Mouse (Mus musculus) MEL-GATA-1-ER (cell line): ENCODE measurements at regions not wholly inside any gene's neighbourhood (a gene's known extent, or its start where the extent isn't known, plus 50 kb on each side); places are given as distances from the start of the nearest gene placed in this dataset.

ENCODE experiments used
- DNase-seq: peaks from one replicate; pipeline ENCODE4 v3.0.0-alpha.2; 2012; ENCODE audit warnings: low read depth; ENCODE audit errors: extremely low read depth

DNA sequence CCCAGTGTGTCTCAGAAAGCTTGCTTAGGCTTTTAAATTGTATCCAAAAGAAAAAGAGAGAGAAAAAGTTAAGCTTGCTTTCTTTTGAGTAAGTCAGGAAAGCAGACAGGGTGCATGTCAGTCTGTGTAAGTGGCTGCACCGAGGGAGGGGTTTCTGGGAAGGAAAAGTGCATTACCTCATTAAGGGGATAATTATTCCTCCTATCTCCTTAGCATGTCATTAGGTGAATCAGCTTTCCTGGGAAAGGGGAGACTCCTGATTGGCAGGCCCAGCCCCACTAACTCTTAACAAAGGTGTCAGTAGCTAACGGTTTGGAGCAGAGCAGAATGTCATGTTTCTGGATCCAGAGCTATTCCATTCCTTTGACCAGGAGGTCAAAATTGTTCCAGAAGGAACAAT is 411.3 kb downstream of the Klf5 start:
- DNase-seq: no peak

DNA sequence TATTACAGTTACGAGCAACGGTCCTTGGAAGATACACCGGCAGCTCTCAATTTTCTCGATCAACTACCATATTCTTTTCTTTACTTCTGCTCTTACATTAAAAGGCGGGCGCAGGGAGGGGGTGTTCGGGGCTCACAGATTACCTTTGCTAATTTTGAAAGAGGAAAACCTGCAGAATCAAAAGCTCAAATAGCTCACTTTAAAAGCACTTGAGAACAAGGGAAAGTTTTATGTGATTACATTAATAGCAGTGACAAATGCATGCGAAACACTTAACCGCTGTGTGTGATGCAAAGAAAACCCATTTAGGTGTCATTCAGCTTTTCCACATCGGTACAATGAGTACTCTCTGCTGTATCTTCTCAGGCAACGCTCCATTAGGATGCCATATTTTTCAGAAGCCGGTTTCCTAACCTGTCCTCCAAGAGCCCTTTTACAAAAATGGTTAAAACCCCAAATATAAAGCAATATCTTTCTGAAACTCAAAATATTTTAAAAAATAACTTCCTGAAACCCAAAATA is 412.2 kb downstream of the Klf5 start:
- DNase-seq: no peak

DNA sequence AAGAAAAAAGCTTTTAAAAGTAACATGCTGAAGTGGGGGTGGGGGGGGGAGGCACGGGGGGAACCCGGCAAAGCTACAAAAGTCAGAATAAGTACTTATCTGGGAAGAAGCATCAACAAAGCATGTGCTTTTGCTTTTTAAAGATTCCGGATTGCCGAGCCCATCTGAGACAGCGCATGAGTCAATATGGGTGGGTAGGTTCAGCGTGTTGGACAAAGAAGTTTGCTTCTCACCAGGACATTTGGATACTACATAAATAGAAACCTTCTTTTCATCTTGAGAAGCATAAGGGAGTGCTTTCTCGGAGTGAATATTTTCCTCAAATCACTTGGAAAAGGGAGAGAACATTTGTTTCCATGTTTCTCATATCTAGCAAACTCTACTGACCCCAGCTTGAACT is 414.1 kb downstream of the Klf5 start:
- DNase-seq: no peak

DNA sequence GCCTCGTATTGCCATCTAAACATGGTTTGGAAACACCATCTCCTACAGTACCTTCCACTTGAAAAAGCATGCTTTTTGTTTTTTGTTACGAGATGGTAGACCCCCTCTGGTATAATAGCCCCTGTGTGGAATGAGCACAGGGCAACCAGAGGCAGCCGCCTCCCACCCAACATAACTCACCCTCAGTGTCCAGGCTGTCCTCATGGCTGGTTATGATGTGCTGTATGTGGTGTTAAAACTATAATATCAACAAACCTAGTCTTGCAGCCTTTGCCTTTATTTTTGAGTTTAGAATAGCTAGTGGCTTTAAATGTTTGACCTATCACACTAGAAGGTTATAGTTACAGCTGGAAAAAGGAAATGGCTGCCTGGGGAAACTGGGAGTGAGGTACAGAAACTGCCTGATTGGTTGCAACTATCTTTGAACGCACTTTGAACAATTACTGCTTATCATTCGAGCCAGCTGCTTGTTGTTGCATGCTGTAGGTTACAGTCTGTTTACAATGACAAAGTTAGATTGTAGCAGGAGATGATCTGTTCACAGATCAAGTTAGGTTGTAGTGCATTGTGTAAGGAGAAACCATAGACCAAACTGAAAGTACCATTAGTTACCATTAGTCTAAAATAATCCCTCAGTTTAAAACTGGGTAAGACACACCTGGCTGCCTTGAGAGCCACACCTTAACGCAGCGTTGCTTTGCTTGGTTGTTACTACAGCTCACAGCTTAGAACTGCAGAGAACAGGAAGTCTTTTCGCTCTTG is 414.8 kb downstream of the Klf5 start:
- DNase-seq: no peak

DNA sequence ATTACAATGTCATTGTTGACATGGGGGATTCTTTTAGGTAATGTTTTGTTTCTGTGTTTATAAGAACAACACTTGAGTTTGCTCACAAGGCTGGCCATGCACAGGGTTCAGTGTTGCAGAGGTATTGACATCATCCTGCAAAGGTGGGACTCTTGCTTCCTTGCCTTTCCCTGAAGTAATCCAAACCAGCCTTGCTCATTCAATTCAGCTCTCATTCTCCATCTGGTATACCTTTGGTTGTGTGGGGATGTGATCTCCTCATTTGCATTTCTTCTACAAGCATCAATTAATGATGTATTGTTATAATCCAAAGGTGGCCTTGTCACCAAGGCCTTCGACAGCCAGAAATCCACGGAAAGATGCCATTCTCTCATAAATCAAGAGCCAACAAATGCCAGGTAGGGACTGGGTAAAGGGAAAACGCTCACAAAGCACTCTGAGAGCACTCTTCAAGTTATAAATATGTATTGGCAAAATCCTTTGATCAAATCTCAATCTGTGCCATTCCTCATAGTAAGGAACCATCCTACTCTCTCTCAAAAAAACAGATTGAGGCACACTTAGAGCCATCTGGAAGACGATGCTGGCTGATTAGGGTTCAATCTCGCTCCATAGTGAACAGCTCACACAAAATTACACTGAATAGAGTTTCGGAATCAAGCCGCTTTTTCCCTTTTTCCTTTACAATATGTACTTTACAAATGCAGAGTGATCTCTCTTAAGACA is 435.1 kb downstream of the Klf5 start:
- DNase-seq: no peak

DNA sequence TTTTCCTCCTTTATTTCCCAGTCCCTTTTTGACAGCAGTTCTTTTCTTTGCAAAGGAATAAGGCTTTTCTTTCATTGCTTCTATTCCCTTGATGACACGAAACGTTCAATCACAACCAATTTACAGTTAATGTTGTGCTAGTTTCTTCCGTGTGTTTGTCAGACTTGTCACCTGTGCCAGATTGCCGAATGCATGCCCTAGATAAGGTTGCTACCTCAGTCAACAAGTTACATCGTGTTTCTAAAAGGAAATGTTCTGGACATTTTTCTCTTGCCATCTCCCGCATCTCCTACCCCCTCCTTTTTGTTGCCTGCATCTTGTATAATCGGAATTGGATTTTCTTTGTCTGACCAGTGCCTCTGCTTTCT is 435.7 kb downstream of the Klf5 start:
- DNase-seq: no peak

DNA sequence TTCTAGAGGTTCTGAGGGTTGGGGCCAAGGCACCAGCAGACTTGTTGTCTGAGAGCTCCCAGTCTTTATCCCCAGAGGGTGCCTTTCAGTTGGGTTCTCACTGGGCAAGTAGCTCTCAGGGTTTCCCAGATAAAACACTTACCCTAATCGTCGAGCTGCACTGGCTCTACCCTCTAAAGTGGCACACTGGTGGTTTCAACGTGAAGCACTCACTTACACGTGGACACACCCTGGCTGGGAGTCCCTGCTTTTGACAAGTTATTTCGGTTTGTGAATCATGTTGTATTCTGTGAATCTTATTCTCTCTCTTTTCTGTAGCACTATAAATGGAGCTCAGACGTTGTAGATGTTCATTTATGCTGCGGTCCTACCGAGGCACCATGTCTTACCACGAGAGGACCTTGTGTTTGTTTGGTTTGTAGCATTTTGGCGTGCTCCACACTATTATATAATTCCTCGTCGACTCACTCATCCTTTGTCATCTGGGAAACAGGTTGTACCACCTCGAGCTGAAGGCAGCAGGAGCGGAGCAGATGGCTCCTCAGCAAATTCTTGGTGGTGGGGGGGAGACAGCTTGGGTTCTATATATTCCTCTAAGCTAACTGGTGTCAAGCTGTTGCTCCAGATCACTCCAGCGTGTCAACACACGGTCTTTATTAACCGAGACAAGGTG is 445.3 kb downstream of the Klf5 start:
- DNase-seq: no peak

DNA sequence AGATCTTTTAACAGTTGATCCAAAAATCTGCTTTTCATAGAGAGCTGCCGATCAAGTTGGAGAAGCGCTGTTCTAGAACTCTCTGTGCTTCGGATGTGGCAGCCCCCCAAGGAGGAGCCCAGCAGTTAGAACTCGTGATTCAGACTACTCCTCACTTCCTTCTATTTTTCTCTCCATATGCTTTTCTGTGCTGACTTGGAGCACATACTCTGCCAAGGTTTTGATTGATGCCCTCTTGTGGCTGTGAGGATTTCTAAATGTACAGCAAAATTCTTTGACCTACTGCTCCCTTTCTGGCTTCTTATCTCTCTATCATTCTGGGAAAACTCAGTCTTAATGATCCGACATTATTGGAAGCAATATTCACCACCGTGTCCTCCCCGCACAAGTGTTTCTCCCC is 446.7 kb downstream of the Klf5 start:
- DNase-seq: no peak

DNA sequence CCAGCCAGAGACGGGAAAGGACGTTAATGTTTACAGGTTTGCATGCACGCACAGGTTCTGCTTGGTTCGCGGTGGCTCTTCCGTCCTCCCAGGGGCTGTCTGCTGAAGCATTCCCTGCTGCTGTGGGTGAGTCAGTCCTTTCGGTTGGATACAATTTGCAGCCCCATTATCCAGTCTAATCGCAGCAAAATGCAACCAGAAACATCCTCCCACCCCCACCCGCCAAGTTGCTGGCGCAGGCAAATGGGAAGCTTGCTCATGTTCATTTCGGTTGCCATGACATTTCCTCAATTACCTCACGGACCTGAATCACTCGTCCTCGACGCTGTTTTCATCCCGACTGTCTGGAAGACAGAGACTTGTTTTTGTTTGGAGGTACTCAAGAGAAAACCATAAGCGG is 449.7 kb downstream of the Klf5 start:
- no peak for DNase-seq

DNA sequence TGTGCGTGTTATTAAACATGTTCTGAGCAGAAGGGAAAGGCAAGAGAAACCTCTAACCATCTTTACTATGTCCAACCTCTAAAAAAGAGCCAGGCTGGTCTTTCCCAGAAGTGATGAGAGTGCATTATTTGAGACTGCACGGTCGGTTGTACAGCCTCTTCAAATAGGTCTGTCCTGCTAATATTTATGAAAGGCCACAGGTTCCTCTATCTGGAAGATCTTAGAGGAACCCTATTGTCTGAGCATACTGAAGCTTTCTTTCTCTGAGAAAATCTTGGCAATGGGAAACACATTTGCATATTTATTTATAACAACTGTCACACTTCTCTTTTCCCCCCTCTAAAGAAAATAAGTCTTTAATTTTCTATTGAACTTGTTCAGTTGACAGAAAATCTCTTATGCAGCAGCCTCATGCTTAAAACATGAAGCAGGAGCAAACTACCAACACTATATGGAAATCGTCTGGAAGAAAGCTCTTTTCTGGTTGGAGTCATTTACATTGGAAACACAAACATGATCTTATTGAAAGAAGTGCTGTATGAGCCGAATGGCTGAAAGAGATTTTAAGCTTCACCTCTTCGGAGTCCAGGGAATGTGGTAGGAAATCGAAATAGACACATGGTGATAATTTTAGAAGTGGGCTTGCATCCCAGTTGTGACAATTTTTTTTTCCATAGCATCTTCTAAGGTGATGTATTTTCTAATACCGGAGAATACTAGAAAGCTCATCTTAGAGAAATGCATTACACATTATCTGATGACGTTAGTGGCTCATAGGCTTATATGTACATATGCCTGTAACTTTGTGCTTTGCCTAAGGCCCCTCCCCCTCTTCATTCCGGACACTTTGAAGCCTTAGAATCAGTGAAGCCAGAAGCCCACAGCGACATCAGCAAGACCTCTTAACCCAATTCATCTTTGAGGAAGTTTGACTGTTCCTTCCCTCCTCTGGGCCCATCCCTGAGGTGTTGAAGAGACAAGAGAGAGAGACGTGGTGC is 451.1 kb downstream of the Klf5 start:
- DNase-seq: no peak

DNA sequence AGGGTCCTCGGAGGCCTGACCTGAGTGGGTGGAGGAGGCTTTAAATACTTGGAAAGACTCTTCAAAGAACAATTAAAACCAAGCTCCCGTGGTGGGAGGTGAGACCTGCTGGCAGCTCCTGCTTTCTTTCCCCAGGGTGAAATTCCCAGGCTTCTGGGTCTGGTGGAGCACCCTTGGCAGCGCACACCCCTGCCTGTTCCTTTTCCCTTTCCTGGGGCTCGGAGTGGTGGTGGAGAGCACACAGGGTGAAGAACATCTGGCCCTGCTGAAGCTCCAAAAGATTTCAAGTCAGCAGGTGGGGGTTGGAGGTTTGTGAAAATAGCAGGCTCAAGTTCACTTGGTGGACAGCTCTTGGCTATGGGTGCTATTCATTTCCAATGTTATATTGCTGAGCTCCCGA is 459.6 kb downstream of the Klf5 start:
- no peak for DNase-seq

DNA sequence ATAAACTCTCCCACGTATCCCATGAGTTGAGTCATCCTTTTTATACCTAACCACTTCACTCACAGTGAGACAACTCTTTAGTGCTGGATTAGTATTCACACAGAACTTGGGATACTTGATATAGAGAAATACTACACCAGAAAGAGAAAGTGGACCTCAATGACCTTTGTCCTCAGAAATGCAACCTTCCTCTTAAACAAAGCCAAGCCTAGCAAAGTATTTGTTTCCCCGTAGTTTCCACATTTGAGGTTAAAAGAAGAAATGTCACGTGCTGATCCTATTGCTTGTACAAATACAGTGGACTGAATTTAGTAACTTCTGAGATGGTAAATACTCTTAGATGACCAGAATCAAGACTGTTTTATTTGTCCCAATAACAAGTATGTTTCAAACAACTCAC is 464.8 kb downstream of the Klf5 start:
- no peak for DNase-seq

DNA sequence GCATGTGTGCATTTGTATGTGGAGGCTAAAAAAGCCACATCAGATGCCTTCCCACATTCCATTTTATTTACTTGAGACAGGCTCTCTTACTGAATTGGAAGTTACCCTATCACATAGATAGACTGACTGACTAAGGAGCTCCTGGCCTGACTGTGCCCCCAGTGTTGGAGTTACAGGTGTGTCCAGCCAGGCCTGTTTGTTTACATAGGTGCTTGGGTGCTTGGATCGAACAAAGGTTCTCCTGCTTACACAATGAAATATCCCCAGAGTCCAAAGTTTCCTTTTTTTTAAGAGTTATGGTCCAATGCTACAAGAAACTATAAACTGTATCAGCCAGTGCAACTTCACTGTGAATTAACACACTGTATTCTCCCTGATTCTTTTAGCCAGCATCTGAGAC is 472.5 kb downstream of the Klf5 start:
- no peak for DNase-seq

DNA sequence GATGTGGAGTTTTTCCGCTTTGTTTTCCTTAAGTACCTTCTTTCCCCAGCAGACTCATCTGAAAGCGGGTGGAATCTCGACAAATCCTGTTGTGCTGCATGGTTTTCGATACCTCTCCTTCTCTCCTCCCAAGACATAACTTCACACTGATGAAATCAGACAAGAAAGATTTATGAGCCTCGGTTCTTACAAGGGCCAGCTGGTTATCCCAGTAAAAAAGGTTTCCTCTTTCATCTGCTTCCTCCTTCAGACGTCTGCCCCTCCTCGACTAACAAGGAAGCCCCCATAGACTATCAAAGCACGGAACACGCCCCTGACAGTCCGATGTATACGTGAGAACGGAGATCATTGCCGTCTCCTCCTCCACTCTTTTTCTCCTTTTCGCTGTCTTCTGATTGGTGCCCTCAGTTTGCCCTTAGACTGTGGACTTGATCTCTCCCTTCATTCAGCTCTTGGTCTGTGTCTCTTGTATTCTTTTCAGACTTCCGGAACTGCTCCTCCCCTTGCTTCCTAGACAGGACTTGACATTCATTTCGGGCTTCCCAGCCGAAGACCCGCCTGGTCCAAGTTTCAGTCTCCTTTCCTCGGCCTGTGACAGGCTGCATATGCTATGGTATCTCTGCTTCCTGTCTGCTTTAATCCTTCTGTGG is 474.4 kb downstream of the Klf5 start:
- no peak for DNase-seq

DNA sequence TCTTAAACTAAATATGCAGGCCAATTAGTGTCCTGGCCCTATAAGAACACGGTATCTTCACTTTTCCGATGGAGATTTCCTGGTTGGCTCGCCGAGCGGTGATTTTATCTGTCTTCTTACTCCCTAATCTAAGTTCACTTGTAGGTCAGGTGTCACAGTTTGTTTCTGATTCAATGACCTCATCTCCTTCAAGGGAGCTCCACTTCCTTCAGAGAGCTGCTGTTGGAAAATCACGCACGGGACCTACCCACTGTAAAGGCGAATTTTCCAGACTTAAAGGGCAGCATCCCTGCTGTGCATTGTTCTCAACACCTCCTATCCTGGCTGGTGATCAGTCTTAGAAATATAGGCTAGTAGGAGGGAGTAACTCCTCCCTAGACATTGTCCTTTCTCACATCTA is 480.0 kb downstream of the Klf5 start:
- no peak for DNase-seq

DNA sequence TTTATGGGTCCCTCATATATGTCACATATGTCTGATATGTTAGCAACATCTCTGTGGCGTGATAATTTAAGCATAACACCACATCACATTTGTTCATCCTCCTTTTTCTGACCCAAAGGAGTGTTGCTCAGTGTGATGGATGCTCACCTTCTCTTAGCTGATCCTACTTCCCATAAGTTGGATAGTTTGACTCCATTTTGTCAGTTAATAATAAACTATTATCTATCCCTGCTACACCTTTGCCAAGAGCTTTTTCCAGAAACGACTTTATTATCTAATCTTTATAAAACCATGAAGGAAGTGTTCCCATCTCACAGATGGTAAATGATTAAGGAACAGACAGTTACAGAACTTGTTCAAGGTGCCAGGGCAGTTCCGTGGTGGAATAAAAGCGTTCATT is 480.5 kb downstream of the Klf5 start:
- DNase-seq: no peak

DNA sequence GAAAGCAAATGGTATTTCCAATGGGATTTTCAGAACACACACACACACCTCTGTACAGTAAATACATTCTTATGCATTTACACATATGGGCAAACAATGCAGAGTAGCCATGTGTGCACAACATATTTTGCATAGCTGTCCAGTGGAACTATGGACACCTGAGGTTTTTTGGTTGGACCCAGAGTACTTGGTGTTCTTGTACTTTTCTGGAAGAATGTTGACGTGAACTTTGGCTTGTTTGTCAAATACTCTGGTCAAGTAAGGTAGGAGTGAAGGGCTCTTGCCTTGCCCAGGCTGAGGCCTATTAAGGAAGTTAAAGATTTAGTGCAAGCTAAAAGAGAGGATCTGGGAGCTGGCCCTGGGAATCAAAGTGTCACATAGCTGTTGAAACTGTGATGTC is 485.2 kb downstream of the Klf5 start:
- DNase-seq: no peak

DNA sequence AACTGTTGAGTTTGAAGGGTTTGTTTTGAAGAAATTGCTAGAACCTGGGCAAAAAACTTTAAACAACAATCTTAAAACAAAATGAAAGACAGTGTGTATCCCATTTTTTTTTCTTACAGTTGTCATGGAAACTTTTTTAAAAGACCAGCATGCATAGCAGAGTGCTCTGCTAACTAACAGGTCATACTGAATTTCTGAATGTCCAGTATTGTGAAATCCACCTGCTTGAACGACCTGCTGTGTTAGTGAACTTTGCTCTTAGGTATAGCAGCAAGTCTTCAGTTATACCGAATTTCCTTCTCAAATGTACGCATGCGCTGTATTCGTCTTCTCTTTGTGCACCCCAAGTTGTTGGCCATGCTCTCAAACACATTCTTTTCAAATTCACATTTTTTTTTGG is 486.6 kb downstream of the Klf5 start:
- DNase-seq: no peak

DNA sequence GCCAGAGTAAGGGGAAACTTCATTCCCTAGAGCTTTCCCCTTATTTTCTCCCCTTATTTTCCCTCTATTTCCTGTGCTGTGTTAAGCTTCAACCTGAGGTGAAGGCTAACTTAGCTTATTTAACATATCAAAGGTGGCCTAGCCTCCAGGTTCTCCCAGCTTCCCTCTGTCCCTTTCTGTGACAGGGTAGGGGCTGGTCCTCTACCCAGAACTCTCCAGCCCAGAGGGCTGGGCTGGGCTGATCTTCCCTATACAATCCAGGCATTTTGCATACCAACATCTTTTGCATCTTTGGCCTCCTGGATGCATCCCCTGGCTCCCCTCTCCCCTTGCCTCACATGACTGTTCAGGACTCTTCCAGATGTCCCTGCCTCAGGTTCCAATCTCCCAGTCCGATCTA is 487.9 kb downstream of the Klf5 start:
- no peak for DNase-seq

DNA sequence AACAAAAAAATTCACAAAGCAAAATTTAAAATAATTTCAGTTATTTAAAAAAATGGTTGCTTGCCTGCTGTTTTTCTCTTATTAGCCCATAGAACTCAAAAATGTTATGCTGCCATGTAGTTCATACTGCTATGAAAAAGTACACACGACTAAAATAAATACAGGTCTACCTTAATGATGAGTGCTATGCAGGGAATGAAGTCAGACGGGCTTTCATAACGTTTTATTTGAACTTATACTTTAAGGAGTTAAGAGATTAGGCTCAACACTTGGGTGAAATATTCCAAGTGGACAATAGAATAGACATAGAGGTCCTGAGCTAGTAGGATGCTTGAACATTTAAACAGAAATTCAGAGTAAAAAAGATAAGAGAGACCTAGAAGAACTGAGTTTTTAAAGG is 489.7 kb downstream of the Klf5 start:
- no peak for DNase-seq

DNA sequence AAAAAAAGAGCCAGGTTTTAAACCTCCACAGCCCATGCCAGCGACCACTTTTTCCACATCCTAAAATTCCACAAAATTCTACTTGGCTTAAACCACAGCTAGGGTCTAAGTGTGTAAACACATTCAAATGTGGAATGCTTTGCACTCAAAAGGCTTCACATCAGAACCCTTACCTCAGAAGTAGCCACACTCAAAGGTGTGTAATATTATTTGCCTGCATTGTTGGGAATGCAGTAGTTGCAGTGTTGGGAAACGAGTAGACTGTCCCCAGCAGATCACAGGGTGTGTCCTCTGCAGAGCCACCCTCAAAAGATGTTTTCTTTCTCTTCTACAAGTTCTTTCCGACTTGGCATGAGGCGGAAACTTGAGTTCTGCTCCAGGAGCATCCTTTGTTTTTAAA is 488.2 kb downstream of the Klf12 start:
- no peak for DNase-seq
